Mouse (Mus musculus) erythroid progenitor cell, adult 5-6 weeks (primary cell): Measurements from ENCODE around the gene Slc25a41. TPM values are rescaled to one million over a fixed set of nuclear protein-coding genes. Genes with fewer than 3 reads are reported as not detected.
A peak's percentile ranks its signal among the peaks of the same experiment; 100 is the strongest.

Experiments used
- ATAC-seq: replicated peaks from 2 replicates; pipeline ENCODE4 v1.8.0; 2016; ENCODE audit warnings: moderate number of reproducible peaks, mild to moderate bottlenecking, moderate TSS enrichment, inconsistent platforms; ENCODE audit not compliant: poor library complexity, low FRiP score, severe bottlenecking
- total RNA-seq, 2 experiments: library from RNA; stranded (forward) in 1 of 2; stranded (reverse) in 1 of 2; fragments of 150-400 nt in 1 of 2; fragments of 186-747, 209-891 nt in 1 of 2; gene quantifications; 2 replicates each; pipeline versions ENCODE4 v1.2.3 to v1.2.4; 2015 to 2017; ENCODE audit warnings: low replicate concordance in 2 of 2

Gene Slc25a41
- total RNA-seq (2015; ENCODE audit: low replicate concordance): not detected in 2 replicates
- total RNA-seq (2017; ENCODE audit: low replicate concordance): not detected in 2 replicates

DNA sequence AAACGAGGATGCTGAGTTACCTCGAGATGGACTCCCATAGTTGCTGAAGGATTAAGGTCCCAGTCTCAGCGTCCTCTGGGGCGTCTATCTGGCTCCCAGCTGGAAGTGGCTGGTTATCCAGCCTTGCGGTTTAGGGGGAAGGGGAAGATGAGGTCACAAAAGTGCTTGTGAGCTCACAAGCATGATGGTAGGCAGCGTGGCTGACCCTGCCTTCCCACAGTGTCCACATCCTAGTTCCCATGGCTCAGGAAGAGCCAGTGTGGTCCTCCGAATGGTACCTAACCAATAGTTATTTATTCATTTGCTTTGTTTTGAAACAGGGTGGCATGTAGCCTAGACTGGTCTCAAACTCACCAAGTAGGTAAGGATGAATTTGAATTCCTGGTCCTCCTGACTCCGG is at the start of gene Slc25a41:
TSS of gene Slc25a41 (minus strand) at position 101 of the 400 bp plus-strand sequence.
- ATAC-seq: no peak

GRCm38 (mm10) chr17:57087049-57087832 is 45.8 kb upstream of the Slc25a41 start, which contains the start of gene Tubb4a:
Gene Tubb4a (minus strand): TSS chr17:57087782.
- ATAC-seq: no peak

DNA sequence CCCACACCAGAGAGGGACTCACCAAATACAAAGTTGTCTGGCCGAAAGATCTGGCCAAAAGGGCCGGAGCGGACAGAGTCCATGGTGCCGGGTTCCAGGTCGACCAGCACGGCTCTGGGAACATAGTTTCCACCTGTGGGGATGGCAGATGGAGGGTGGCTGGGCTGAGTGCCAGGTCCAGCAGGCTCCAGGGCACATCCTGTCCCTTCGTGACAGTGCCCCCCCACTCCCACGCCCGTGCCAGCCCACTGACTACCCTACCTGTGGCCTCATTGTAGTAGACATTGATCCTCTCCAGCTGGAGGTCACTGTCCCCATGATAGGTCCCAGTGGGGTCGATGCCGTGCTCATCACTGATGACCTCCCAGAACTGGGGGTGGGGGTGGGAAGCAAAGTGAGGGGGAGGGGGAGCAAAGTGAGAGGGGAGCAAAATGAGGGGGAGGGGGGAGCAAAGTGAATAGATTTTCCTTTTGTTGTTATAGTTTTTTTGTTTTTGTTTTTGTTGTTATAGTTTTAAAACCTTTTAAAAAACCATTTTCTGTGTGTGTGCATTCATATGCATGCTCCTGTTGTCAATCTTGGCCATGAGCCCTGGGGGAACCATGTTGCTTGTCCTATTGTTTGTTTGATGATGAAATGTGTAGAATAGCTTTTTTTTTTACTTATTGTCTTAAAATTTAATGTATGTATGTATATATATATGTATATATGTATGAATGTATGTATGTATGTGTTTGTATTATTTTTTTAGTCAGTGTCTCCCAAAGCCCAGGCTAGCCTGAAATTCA is 44.7 kb upstream of the Slc25a41 start:
- no peak for ATAC-seq

- ATAC-seq: no peak
These were observed 41.0 kb upstream of the Slc25a41 start for GRCm38 (mm10) chr17:57082481-57082880.

GRCm38 (mm10) chr17:57081234-57081842 is 39.9 kb upstream of the Slc25a41 start:
- no peak for ATAC-seq

- no peak for ATAC-seq
These were observed 38.5 kb upstream of the Slc25a41 start for GRCm38 (mm10) chr17:57079919-57080318.

DNA sequence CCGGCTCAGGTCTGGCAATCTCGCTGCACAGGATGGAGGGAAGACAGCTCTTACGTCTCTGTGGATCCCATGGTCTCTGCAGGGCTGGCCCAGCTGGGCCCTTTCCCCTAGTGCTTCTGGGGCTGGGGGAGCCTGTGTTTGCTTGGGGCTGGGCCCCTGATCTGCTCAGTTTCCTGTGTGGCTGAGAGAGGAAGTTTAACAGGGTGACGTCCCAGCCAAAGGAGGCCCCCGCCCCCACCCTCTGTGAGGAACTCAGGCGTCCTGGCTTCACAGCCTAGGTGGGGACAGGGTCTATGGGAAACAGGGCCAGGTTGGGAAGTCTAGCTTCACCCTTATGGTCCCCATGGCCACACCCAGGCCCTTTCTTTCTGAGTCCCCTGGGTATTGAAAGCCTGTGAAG is 36.9 kb upstream of the Slc25a41 start, which contains the start of gene Dennd1c:
TSS of gene Dennd1c (minus strand) at position 179 of the 400 bp plus-strand sequence.
- no peak for ATAC-seq

DNA sequence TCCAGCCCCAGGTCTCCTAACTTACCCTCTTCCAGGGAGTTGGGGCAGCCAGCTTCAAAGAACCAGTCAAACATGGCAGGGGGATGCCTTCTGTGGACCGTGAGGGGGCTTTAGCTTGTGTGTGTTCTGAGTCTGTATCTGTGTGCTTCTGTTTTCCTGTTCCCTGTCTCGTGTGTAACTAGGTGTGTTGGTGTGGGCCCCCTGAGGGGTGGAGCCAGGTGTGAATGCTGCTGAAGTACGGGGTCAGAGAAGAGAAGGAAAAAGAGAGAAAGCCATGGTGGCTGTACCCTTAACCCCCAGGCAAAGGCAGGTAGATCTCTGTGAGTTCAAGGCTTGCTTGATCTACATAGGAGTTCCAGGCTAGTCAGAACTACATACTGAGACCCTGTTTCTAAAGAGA is 35.5 kb upstream of the Slc25a41 start:
- no peak for ATAC-seq

DNA sequence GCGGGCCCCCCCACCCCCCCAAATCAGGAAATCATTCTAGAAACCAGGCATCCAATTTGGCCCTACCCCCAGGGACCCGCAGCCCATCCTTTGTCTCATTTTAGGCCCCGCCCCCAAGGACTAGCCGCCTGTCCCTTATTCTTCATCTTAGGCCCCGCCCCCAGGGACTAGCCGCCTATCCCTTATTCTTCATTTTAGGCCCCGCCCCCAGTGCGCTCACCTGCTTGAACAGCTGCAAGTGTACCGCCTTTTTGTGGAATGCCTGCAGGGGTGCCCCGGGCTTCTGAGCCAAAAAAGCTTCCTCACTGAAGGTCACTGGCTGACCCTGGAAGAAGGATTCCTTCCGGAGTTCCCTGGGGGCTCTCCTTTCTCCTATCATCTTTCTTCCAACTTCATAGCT is 29.2 kb upstream of the Slc25a41 start:
- ATAC-seq: no peak

- ATAC-seq: no peak
These were observed 28.8 kb upstream of the Slc25a41 start for GRCm38 (mm10) chr17:57070272-57070671.

- no peak for ATAC-seq
These were observed 25.5 kb upstream of the Slc25a41 start for GRCm38 (mm10) chr17:57066908-57067307.

DNA sequence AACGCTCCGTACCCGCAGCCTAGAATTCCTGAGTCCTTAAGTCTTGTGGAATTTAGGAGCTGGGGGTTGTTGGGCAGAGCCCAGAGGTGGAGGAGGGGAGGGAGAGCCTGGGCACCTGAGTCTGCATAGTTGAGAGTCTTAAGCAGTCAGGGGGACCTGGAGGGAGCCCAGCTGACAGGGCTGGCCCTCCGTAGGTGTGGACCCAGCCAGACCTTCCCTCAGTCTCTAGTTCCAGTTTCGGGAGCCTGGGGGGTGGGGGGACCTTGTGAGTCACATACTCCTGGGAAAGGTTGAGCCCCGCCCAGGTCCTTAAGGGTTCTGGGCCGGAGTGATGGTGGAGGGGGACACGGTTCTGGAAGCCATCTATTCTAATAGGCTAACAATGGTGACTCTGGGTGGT is 21.6 kb upstream of the Slc25a41 start:
- ATAC-seq: no peak

DNA sequence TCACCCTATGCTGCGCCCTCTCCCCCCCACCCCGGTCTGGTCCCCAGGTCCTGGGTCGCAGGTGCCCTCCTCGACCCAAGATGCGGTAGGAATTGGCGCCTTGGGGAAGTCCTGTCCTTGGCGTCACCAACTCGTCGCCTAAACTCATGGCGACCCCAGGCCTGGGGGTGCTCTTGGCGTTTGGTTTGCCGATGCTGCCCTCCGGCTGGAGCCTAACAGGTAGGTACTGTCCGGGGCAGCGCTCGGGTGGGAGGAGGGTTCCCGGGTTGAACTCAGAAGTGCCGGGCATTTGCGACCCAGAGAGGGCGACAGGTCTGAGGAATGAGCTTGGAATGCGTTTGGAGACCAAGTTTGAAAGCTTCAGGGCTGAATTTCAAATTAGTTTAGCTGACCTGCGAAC is 21.1 kb upstream of the Slc25a41 start:
- no peak for ATAC-seq

DNA sequence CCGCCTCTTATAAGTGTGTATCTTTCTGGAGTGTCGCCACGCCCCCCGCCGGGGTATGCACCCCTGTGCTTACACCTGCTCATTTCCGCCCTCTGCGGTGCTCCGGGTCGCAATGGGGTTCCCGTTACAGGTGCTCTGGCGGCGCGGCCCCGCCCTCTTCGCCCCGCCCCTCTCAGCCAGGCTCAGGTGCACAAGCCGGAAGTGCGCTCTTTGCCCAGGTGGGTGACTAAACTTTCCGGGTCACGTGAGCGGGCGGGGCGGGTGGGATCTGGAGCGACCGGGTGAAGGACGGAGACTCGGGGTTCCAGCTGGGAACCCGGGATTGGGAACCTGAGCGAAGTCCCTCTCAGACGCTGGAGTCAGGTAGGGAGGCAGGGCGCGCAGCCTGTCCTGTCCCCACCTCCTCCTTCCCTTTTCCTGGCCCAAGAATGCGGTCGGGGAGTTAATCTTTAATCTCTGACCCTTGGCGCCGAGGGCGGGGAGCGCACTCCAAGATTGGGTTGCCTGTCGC is 20.6 kb upstream of the Slc25a41 start:
- ATAC-seq: no peak

GRCm38 (mm10) chr17:57061069-57061468 is 19.6 kb upstream of the Slc25a41 start:
- ATAC-seq: no peak

DNA sequence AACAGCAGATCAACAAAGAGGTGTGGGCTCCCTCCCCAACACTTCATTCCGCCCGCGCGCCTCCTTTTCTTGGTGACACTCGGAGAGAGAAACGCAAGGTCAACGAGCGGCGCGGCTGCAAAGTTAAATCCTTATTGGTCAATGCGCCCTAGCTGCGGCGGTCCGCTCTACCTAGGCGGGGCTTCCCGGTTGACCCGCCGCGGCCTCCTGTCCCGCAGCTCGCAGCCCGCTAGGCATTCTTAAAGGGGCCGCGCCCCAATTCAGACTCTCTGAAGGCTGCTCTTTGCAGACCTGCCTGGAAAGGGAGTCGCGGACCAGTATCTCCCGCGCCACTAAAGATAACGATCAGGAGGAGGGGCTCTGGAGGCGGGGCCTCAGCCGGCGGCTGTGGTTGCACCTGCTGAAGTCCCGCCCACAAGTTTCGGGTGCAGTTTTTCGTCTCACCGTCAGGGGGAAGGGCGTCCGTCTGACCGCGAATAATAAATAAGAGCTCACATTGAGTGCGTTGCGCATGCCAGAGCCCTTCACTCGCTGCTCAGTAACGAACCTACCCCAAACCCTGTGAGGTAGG is 18.9 kb upstream of the Slc25a41 start:
- peak; percentile 83 for ATAC-seq

GRCm38 (mm10) chr17:57059486-57059977 is 18.1 kb upstream of the Slc25a41 start, which contains the start of gene Slc25a23:
Gene Slc25a23 (minus strand): TSS chr17:57059863.
- no peak for ATAC-seq

DNA sequence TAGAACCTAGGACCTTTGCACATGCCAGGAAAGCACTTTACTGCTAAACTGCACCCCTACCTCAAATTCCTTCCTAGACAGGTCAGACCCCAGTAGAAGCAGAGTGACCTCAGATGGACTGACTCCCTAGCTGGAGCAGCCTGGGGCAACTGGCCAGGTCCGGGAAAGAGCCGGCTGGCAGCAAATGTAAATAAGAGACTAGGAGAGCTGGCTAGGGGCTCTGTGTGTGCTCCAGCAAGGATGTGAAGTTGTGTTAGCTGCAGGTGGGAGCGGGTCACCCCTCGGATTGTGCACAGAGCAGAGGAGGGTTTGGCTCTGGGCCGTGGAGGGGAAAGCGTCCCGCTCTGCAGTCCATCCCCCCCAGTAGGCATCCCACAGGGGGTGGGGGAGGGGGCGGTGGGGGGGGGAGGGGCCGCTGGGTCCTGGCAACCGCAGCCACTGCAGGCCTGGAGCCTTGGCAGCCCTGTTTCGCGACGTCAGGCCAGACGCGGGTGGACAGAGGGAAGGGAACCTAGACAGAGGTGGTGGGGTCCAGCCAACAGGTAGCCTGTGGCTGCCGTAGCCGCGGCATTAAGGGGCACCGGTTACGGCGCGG is 17.5 kb upstream of the Slc25a41 start, which contains the start of gene Crb3:
TSS of gene Crb3 (plus strand) at position 215 of the 595 bp plus-strand sequence.
- ATAC-seq: no peak

DNA sequence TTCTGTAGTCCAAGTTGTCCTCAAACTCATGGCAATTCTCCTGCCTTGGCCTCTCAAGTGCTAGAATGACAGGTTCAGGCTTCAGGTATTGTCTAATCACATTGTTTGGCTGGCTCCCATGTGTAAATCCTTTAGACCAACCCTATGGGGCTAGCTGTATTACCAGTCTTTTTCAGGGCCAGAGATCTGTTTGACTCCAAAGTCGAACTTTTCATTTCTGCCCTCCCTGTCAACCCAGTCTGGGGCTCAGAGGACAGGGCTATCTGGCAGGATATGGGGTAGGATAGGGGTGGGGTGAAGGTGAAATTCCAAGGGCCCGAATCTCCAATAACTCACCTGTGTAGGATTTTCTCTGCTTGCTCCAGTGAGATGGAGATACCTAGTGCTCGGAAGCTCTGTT is 14.8 kb upstream of the Slc25a41 start:
- no peak for ATAC-seq
